Mouse (Mus musculus): ENCODE results near the gene Tex2. TPM values are rescaled to one million over a fixed set of nuclear protein-coding genes. Genes with fewer than 3 reads are reported as not detected.

Tex2 gene
- total RNA-seq, 2 experiments from 2014 or later: 144 TPM

- no peak for TF ChIP-seq CTCF (conservative IDR thresholded peaks at IDR 0.05)
- Histone ChIP-seq H3K4me3 (no peak overlapping the region), H3K27ac (no peak overlapping the region)
- no peak for DNase-seq (ENCODE audit: low spot score in 2 of 2)
These were observed 91.6 kb downstream of the Tex2 start for GRCm38 (mm10) chr11:106521612-106522011.

GRCm38 (mm10) chr11:106520404-106520803 is 92.8 kb downstream of the Tex2 start:
- TF ChIP-seq CTCF (conservative IDR thresholded peaks at IDR 0.05): no peak
- Histone ChIP-seq H3K4me3 (no peak overlapping the region), H3K27ac (no peak overlapping the region)
- no peak for DNase-seq (ENCODE audit: low spot score in 2 of 2)

- no peak for TF ChIP-seq CTCF (conservative IDR thresholded peaks at IDR 0.05)
- Histone ChIP-seq H3K4me3 (no peak overlapping the region), H3K27ac (peak overlapping the region; percentile 11; the same call in 1 of the 2 replicates)
- no peak for DNase-seq (ENCODE audit: low spot score in 2 of 2)
These were observed 93.7 kb downstream of the Tex2 start for GRCm38 (mm10) chr11:106519519-106519918.

- no peak for TF ChIP-seq CTCF (conservative IDR thresholded peaks at IDR 0.05)
- Histone ChIP-seq H3K4me3 (no peak overlapping the region), H3K27ac (no peak overlapping the region)
- no peak for DNase-seq (ENCODE audit: low spot score in 2 of 2)
These were observed 94.8 kb downstream of the Tex2 start for GRCm38 (mm10) chr11:106518391-106518790.

GRCm38 (mm10) chr11:106515079-106515745 is 98.0 kb downstream of the Tex2 start:
- DNase-seq (ENCODE audit: low spot score in 2 of 2): no peak
- Histone ChIP-seq H3K27ac (peak overlapping the region; percentile 71), H3K4me3 (no peak overlapping the region)
- TF ChIP-seq CTCF (conservative IDR thresholded peaks at IDR 0.05): no peak

- Histone ChIP-seq H3K27ac (peak overlapping the region; percentile 71), H3K4me3 (no peak overlapping the region)
- TF ChIP-seq CTCF (conservative IDR thresholded peaks at IDR 0.05): no peak
- DNase-seq (ENCODE audit: low spot score in 2 of 2): no peak
These were observed 98.8 kb downstream of the Tex2 start for GRCm38 (mm10) chr11:106514446-106514845.

- H3K27ac ChIP-seq: peak overlapping the region; percentile 49; the same call in 1 of the 2 replicates
- peak; percentile 86 for TF ChIP-seq CTCF (conservative IDR thresholded peaks at IDR 0.05)
- H3K4me3 ChIP-seq: no peak overlapping the region
- peak in 1 of 2 experiments; percentile 63 for DNase-seq (ENCODE audit: low spot score in 2 of 2)
These were observed 100.1 kb downstream of the Tex2 start for GRCm38 (mm10) chr11:106513166-106513565.

- DNase-seq (ENCODE audit: low spot score in 2 of 2): no peak
- no peak overlapping the region for H3K27ac ChIP-seq
- H3K4me3 ChIP-seq: no peak overlapping the region
- no peak for TF ChIP-seq CTCF (conservative IDR thresholded peaks at IDR 0.05)
These were observed 101.2 kb downstream of the Tex2 start for GRCm38 (mm10) chr11:106512006-106512390.

- no peak overlapping the region for H3K27ac ChIP-seq
- no peak overlapping the region for H3K4me3 ChIP-seq
- no peak for DNase-seq (ENCODE audit: low spot score in 2 of 2)
- TF ChIP-seq CTCF (conservative IDR thresholded peaks at IDR 0.05): no peak
These were observed 101.8 kb downstream of the Tex2 start for GRCm38 (mm10) chr11:106511236-106512005.

GRCm38 (mm10) chr11:106507638-106508037 is 105.6 kb downstream of the Tex2 start:
- no peak overlapping the region for H3K4me3 ChIP-seq
- TF ChIP-seq CTCF (conservative IDR thresholded peaks at IDR 0.05): no peak
- DNase-seq (ENCODE audit: low spot score in 2 of 2): no peak
- no peak overlapping the region for H3K27ac ChIP-seq

GRCm38 (mm10) chr11:106506211-106506610 is 107.0 kb downstream of the Tex2 start:
- no peak for DNase-seq (ENCODE audit: low spot score in 2 of 2)
- H3K27ac ChIP-seq: no peak overlapping the region
- TF ChIP-seq CTCF (conservative IDR thresholded peaks at IDR 0.05): peak; percentile 38; the same call in 1 of the 2 replicates
- H3K4me3 ChIP-seq: no peak overlapping the region

- no peak for DNase-seq (ENCODE audit: low spot score in 2 of 2)
- TF ChIP-seq CTCF (conservative IDR thresholded peaks at IDR 0.05): no peak
- Histone ChIP-seq H3K4me3 (no peak overlapping the region), H3K27ac (no peak overlapping the region; the same call in 1 of the 2 replicates)
These were observed 109.1 kb downstream of the Tex2 start for GRCm38 (mm10) chr11:106504129-106504528.

- H3K4me3 ChIP-seq: no peak overlapping the region
- peak overlapping the region; percentile 100 for H3K27ac ChIP-seq
- TF ChIP-seq CTCF (conservative IDR thresholded peaks at IDR 0.05): no peak
- peak in 1 of 2 experiments; percentile 47 for DNase-seq (ENCODE audit: low spot score in 2 of 2)
These were observed 109.9 kb downstream of the Tex2 start for GRCm38 (mm10) chr11:106503425-106503717.

Measured in layer of hippocampus, adult 2 months (tissue).